Mouse (Mus musculus) ovary, adult 2 months (tissue): ENCODE data around the gene Cracr2a. TPM values are rescaled to one million over a fixed set of nuclear protein-coding genes. Genes with fewer than 3 reads are reported as not detected.

Experiments
- polyA plus RNA-seq: library from polyadenylated mRNA; depleted of rRNA; stranded (reverse); fragments of >200 nt; gene quantifications from 2 replicates; pipeline ENCODE4 v1.2.3, GENCODE M21; 2012; rRNA removed

The Cracr2a gene
- 0.47 and 0.92 TPM in 2 replicates for polyA plus RNA-seq

GRCm38 (mm10) chr6:127561231-127562020, at the start of gene Cracr2a:
Gene Cracr2a, plus strand, starts transcription at chr6:127561338.

Other genes starting within 250 kb of the Cracr2a start
- 6.9 and 8.3 TPM in 2 replicates for gene Parp11, start 114.5 kb upstream of the Cracr2a start, polyA plus RNA-seq
- not detected in 2 replicates for gene Prmt8, start 208.1 kb downstream of the Cracr2a start, polyA plus RNA-seq